Mouse (Mus musculus): ENCODE measurements around the gene Gbp9. TPM values are rescaled to one million over a fixed set of nuclear protein-coding genes. Genes with fewer than 3 reads are reported as not detected.
"Not testable (repeated sequence)": the region's sequence is repeated elsewhere in the genome, so short reads cannot be mapped to it uniquely, and the experiment has no call there.

Gbp9 gene
- polyA plus RNA-seq, 1 experiment from 2014 or later: 1.6 TPM

GRCm38 (mm10) chr5:105105689-105106088, 33.6 kb downstream of the Gbp9 start:
- H3K27me3 ChIP-seq (ENCODE audit: control insufficient read depth, insufficient read depth, low read length); ATAC-seq (replicated peaks; ENCODE audit: insufficient number of reproducible peaks, low FRiP score, low TSS enrichment, low read depth); H3K27ac ChIP-seq (replicated peaks; ENCODE audit: low read depth, low read length); H3K9me3 ChIP-seq (replicated peaks; ENCODE audit: control insufficient read depth, low read length); H3K4me1 ChIP-seq (ENCODE audit: control insufficient read depth, insufficient read depth, low read length); H3K9ac ChIP-seq (replicated peaks; ENCODE audit: low read length); H3K4me3 ChIP-seq (ENCODE audit: low read depth, low read length); DNase-seq (ENCODE audit: low spot score); H3K4me2 ChIP-seq (ENCODE audit: low read depth, low read length); H3K36me3 ChIP-seq (replicated peaks; ENCODE audit: control insufficient read depth, insufficient read depth, low read depth, low read length): not testable (repeated sequence)
- WGBS: 76% methylated on average over 2 of the region's 2 CpGs

DNA sequence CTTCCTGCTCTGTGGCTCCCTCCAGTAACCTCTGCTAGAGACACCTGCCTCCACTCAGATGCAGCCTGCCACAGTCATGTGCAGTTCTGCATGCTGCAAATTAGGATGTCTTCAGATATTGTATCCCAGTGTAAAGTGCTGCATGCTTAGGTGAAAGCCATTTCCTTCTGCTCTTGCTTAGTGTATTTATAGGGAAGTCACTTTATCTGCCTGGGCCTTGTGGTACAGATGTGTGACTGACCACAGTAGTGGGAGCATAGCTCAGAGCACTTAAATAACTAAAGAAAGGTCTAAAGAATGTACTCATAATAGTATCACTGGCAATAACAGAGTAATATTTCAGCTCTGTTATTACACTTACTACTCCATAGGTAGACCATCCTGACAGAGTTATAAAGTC, 57.4 kb downstream of the Gbp9 start:
- no peak for DNase-seq (ENCODE audit: low spot score)
- Histone ChIP-seq H3K27me3 (ENCODE audit: control insufficient read depth, insufficient read depth, low read length) (no peaks in the 10 kb centered on the region), H3K4me3 (ENCODE audit: low read depth, low read length) (no peak overlapping the region), H3K9ac (replicated peaks; ENCODE audit: low read length) (no peak overlapping the region), H3K9me3 (replicated peaks; ENCODE audit: control insufficient read depth, low read length) (no peaks in the 10 kb centered on the region), H3K27ac (replicated peaks; ENCODE audit: low read depth, low read length) (no peak overlapping the region), H3K36me3 (replicated peaks; ENCODE audit: control insufficient read depth, insufficient read depth, low read depth, low read length) (no peaks in the 10 kb centered on the region), H3K4me2 (ENCODE audit: low read depth, low read length) (no peak overlapping the region), H3K4me1 (ENCODE audit: control insufficient read depth, insufficient read depth, low read length) (no peaks in the 10 kb centered on the region)
- ATAC-seq (replicated peaks; ENCODE audit: insufficient number of reproducible peaks, low FRiP score, low TSS enrichment, low read depth): no peak

GRCm38 (mm10) chr5:105068356-105068755, 71.0 kb downstream of the Gbp9 start:
- not testable (repeated sequence) for ATAC-seq (replicated peaks; ENCODE audit: insufficient number of reproducible peaks, low FRiP score, low TSS enrichment, low read depth); H3K4me2 ChIP-seq (ENCODE audit: low read depth, low read length); H3K9ac ChIP-seq (replicated peaks; ENCODE audit: low read length); H3K27ac ChIP-seq (replicated peaks; ENCODE audit: low read depth, low read length); H3K27me3 ChIP-seq (ENCODE audit: control insufficient read depth, insufficient read depth, low read length); H3K4me3 ChIP-seq (ENCODE audit: low read depth, low read length); DNase-seq (ENCODE audit: low spot score); H3K4me1 ChIP-seq (ENCODE audit: control insufficient read depth, insufficient read depth, low read length); H3K9me3 ChIP-seq (replicated peaks; ENCODE audit: control insufficient read depth, low read length); H3K36me3 ChIP-seq (replicated peaks; ENCODE audit: control insufficient read depth, insufficient read depth, low read depth, low read length)

DNA sequence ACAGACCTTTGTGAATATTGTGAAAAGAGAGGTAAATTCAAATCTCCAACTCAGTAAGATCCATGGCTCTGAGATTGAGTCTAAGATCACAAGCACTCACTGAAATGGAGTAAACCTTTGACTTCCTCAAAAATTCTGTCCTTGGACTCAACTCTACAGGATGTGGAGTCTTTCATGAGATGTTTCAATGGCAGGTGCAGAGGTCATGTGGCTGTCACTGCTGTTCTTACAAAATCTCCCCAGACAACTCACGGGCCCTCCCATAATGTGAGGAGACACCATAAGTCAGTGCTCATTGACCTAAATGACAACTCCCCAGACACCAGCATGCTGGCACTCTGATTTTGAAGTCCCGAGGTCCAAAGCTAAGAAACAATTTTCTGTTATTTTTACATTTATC, 74.9 kb downstream of the Gbp9 start:
- not testable (repeated sequence) for H3K4me2 ChIP-seq (ENCODE audit: low read depth, low read length); H3K36me3 ChIP-seq (replicated peaks; ENCODE audit: control insufficient read depth, insufficient read depth, low read depth, low read length); H3K9ac ChIP-seq (replicated peaks; ENCODE audit: low read length); H3K4me3 ChIP-seq (ENCODE audit: low read depth, low read length); H3K9me3 ChIP-seq (replicated peaks; ENCODE audit: control insufficient read depth, low read length); ATAC-seq (replicated peaks; ENCODE audit: insufficient number of reproducible peaks, low FRiP score, low TSS enrichment, low read depth); H3K4me1 ChIP-seq (ENCODE audit: control insufficient read depth, insufficient read depth, low read length); H3K27ac ChIP-seq (replicated peaks; ENCODE audit: low read depth, low read length); DNase-seq (ENCODE audit: low spot score); H3K27me3 ChIP-seq (ENCODE audit: control insufficient read depth, insufficient read depth, low read length)
- 80% methylated on average over 2 of the region's 2 CpGs for WGBS

DNA sequence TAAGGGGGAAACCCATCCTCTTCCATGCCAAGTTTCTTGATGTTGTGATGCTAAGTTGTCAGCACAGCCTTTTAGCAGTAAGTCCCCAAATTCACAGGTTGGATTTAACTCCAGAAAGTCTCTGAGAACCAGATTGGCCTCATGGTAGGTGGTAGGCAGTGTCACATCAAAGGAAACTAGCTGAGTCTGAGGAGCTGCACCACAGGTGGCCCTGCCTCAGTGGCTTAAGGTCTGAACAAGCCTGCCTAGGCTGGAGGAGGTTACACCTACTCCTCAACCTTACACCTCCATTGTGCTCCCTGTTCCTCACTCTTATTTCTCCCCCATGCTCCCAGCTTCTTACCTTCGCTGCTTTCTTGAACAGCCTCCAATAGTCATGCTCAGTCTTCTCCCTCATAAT, 76.0 kb downstream of the Gbp9 start:
- H3K27ac ChIP-seq (replicated peaks; ENCODE audit: low read depth, low read length): no peak overlapping the region
- H3K4me2 ChIP-seq (ENCODE audit: low read depth, low read length): no peak overlapping the region
- no peak overlapping the region for H3K9ac ChIP-seq (replicated peaks; ENCODE audit: low read length)
- DNase-seq (ENCODE audit: low spot score) (no peak), ATAC-seq (replicated peaks; ENCODE audit: insufficient number of reproducible peaks, low FRiP score, low TSS enrichment, low read depth) (no peak)
- no peak overlapping the region for H3K4me3 ChIP-seq (ENCODE audit: low read depth, low read length)
- no peaks in the 10 kb centered on the region for H3K36me3 ChIP-seq (replicated peaks; ENCODE audit: control insufficient read depth, insufficient read depth, low read depth, low read length)
- no peaks in the 10 kb centered on the region for H3K9me3 ChIP-seq (replicated peaks; ENCODE audit: control insufficient read depth, low read length)
- WGBS: 56% methylated on average over 1 of the region's 1 CpGs
- H3K4me1 ChIP-seq (ENCODE audit: control insufficient read depth, insufficient read depth, low read length): no peaks in the 10 kb centered on the region
- H3K27me3 ChIP-seq (ENCODE audit: control insufficient read depth, insufficient read depth, low read length): no peaks in the 10 kb centered on the region

DNA sequence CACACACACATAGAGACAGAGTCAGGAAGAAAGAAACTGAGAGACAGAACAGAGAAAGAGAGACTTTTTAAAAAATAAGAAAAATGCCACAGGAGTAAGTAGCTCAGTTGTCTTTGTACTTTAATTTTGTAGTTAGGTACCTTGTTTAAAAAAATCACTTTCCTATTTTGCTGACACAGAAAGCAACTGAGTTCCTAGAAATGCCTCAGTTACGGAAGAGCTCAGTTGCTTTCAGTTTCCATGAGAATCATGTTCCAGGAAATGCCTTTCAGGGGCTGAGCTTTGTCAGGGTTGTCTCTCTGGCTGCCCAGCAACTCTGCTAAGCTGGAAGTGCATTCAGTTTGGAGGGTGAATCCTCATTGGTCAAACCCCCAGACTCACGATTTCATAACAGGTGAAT, 76.9 kb downstream of the Gbp9 start:
- H3K9me3 ChIP-seq (replicated peaks; ENCODE audit: control insufficient read depth, low read length); H3K36me3 ChIP-seq (replicated peaks; ENCODE audit: control insufficient read depth, insufficient read depth, low read depth, low read length); H3K4me3 ChIP-seq (ENCODE audit: low read depth, low read length); H3K4me1 ChIP-seq (ENCODE audit: control insufficient read depth, insufficient read depth, low read length); H3K27ac ChIP-seq (replicated peaks; ENCODE audit: low read depth, low read length); H3K9ac ChIP-seq (replicated peaks; ENCODE audit: low read length); DNase-seq (ENCODE audit: low spot score); H3K27me3 ChIP-seq (ENCODE audit: control insufficient read depth, insufficient read depth, low read length); ATAC-seq (replicated peaks; ENCODE audit: insufficient number of reproducible peaks, low FRiP score, low TSS enrichment, low read depth); H3K4me2 ChIP-seq (ENCODE audit: low read depth, low read length): not testable (repeated sequence)
- WGBS: 65% methylated on average over 2 of the region's 2 CpGs

DNA sequence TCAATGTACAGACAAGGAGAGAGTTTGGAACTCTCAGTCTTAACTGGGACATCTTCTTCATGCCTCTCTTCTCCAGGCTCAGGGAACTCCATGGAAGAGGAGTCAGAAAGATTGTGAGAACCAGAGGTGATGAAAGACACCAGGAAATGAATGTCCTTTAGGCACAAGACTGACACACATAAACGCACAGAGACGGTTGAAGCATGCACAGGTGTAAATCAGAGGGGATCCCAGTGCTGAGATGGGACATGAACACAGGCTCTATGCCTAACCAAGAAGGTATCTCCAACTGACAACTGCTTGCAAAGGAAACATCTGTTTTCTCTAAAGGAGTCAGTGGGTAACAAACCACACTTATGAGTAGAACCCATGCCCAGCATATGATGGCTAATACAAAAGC, 79.1 kb downstream of the Gbp9 start:
- no peak overlapping the region for H3K27ac ChIP-seq (replicated peaks; ENCODE audit: low read depth, low read length)
- 88% methylated on average over 2 of the region's 2 CpGs for WGBS

GRCm38 (mm10) chr5:105055279-105055678, 84.1 kb downstream of the Gbp9 start:
- ATAC-seq (replicated peaks; ENCODE audit: insufficient number of reproducible peaks, low FRiP score, low TSS enrichment, low read depth): no peak
- no peak overlapping the region for H3K9ac ChIP-seq (replicated peaks; ENCODE audit: low read length)
- no peaks in the 10 kb centered on the region for H3K9me3 ChIP-seq (replicated peaks; ENCODE audit: control insufficient read depth, low read length)
- no peaks in the 10 kb centered on the region for H3K36me3 ChIP-seq (replicated peaks; ENCODE audit: control insufficient read depth, insufficient read depth, low read depth, low read length)
- DNase-seq (ENCODE audit: low spot score): no peak
- H3K27me3 ChIP-seq (ENCODE audit: control insufficient read depth, insufficient read depth, low read length): no peaks in the 10 kb centered on the region
- 88% methylated on average over 2 of the region's 2 CpGs for WGBS
- no peaks in the 10 kb centered on the region for H3K4me1 ChIP-seq (ENCODE audit: control insufficient read depth, insufficient read depth, low read length)
- no peak overlapping the region for H3K4me2 ChIP-seq (ENCODE audit: low read depth, low read length)
- no peak overlapping the region for H3K27ac ChIP-seq (replicated peaks; ENCODE audit: low read depth, low read length)
- no peak overlapping the region for H3K4me3 ChIP-seq (ENCODE audit: low read depth, low read length)

More for the DNA sequence above, 79.1 kb downstream of the Gbp9 start:
- Histone ChIP-seq H3K4me2 (ENCODE audit: low read depth, low read length) (no peak overlapping the region), H3K4me1 (ENCODE audit: control insufficient read depth, insufficient read depth, low read length) (no peaks in the 10 kb centered on the region), H3K9me3 (replicated peaks; ENCODE audit: control insufficient read depth, low read length) (no peaks in the 10 kb centered on the region), H3K4me3 (ENCODE audit: low read depth, low read length) (no peak overlapping the region), H3K27me3 (ENCODE audit: control insufficient read depth, insufficient read depth, low read length) (no peaks in the 10 kb centered on the region), H3K36me3 (replicated peaks; ENCODE audit: control insufficient read depth, insufficient read depth, low read depth, low read length) (no peaks in the 10 kb centered on the region), H3K9ac (replicated peaks; ENCODE audit: low read length) (no peak overlapping the region)
- DNase-seq (ENCODE audit: low spot score): no peak
- no peak for ATAC-seq (replicated peaks; ENCODE audit: insufficient number of reproducible peaks, low FRiP score, low TSS enrichment, low read depth)
